Mouse (Mus musculus) myocyte (in vitro differentiated cells): ENCODE results near the gene Apmap. TPM values are rescaled to one million over a fixed set of nuclear protein-coding genes. Genes with fewer than 3 reads are reported as not detected.

Source experiments
- H3K27me3 ChIP-seq: one replicate; pipeline ENCODE4 v1.6.1; 2011; ENCODE audit not compliant: control insufficient read depth, insufficient read depth, insufficient read length
- H3K36me3 ChIP-seq: one replicate; pipeline ENCODE4 v1.6.1; 2011; ENCODE audit not compliant: control insufficient read depth, insufficient read depth
- H3K4me2 ChIP-seq: one replicate; pipeline ENCODE4 v1.6.1; 2011; ENCODE audit warnings: low read depth, control low read depth
- H3K4me3 ChIP-seq: one replicate; pipeline ENCODE4 v1.5.1; 2011; ENCODE audit warnings: mild to moderate bottlenecking, control low read depth, moderate library complexity
- H3K79me2 ChIP-seq: one replicate; pipeline ENCODE4 v1.6.1; 2011; ENCODE audit not compliant: control insufficient read depth, insufficient read depth
- H3ac ChIP-seq: one replicate; pipeline ENCODE4 v1.6.1; 2011; ENCODE audit not compliant: control insufficient read depth, insufficient read length
- CEBPB ChIP-seq: IDR thresholded peaks from 2 replicates; pipeline ENCODE4 v1.6.1; 2011; ENCODE audit warnings: mild to moderate bottlenecking, moderate library complexity; ENCODE audit not compliant: poor library complexity, insufficient read depth, severe bottlenecking
- E2F4 ChIP-seq: IDR thresholded peaks from one replicate; pipeline ENCODE4 v1.6.1; 2011; ENCODE audit warnings: mild to moderate bottlenecking, control low read depth, moderate library complexity; ENCODE audit not compliant: insufficient read depth
- MAX ChIP-seq: IDR thresholded peaks from one replicate; pipeline ENCODE4 v1.6.1; 2011; ENCODE audit warnings: low read depth, mild to moderate bottlenecking, control low read depth
- MYOD1 ChIP-seq, 3 experiments: IDR thresholded peaks; one replicate each; pipeline ENCODE4 v1.6.1; 2011; ENCODE audit warnings: control low read depth in 2 of 3, low read depth in 2 of 3, mild to moderate bottlenecking in 2 of 3, moderate library complexity in 1 of 3; ENCODE audit not compliant: insufficient read length in 2 of 3, control insufficient read depth in 1 of 3
- MYOG ChIP-seq, 3 experiments: IDR thresholded peaks; one replicate each; pipeline ENCODE4 v1.6.1; 2011; ENCODE audit warnings: control low read depth in 2 of 3, low read depth in 2 of 3, mild to moderate bottlenecking in 2 of 3; ENCODE audit not compliant: insufficient read length in 2 of 3, control insufficient read depth in 1 of 3, insufficient read depth in 1 of 3
- POLR2A ChIP-seq: IDR thresholded peaks from one replicate; pipeline ENCODE4 v1.6.1; 2011; ENCODE audit warnings: low read depth, mild to moderate bottlenecking, control low read depth, moderate library complexity; ENCODE audit not compliant: insufficient read length
- POLR2AphosphoS2 ChIP-seq: IDR thresholded peaks from one replicate; pipeline ENCODE4 v1.6.1; 2011; ENCODE audit warnings: low read depth, control low read depth; ENCODE audit not compliant: insufficient read length
- REST ChIP-seq: IDR thresholded peaks from one replicate; pipeline ENCODE4 v1.6.1; 2011; ENCODE audit warnings: mild to moderate bottlenecking, control low read depth, moderate library complexity; ENCODE audit not compliant: insufficient read depth, insufficient read length
- SRF ChIP-seq: IDR thresholded peaks from one replicate; pipeline ENCODE4 v1.6.1; 2011; ENCODE audit warnings: low read depth; ENCODE audit not compliant: control insufficient read depth, insufficient read length
- TCF12 ChIP-seq: IDR thresholded peaks from one replicate; pipeline ENCODE4 v1.6.1; 2011; ENCODE audit warnings: mild to moderate bottlenecking, control low read depth; ENCODE audit not compliant: poor library complexity, insufficient read depth, severe bottlenecking
- TCF3 ChIP-seq: IDR thresholded peaks from one replicate; pipeline ENCODE4 v1.6.1; 2011; ENCODE audit warnings: low read depth, control low read depth; ENCODE audit not compliant: insufficient read length
- USF1 ChIP-seq: IDR thresholded peaks from one replicate; pipeline ENCODE4 v1.6.1; 2011; ENCODE audit warnings: low read depth, mild to moderate bottlenecking, control low read depth, moderate library complexity
- polyA plus RNA-seq: library from polyadenylated mRNA; unstranded; fragments of >200 nt; fragmentation: generic; extraction: Trizol; gene quantifications from one replicate; pipeline ENCODE4 v1.2.1, GENCODE M21; 2012; ENCODE audit warnings: missing spikeins

Apmap gene
- polyA plus RNA-seq, 1 experiment = 31.4 TPM

DNA sequence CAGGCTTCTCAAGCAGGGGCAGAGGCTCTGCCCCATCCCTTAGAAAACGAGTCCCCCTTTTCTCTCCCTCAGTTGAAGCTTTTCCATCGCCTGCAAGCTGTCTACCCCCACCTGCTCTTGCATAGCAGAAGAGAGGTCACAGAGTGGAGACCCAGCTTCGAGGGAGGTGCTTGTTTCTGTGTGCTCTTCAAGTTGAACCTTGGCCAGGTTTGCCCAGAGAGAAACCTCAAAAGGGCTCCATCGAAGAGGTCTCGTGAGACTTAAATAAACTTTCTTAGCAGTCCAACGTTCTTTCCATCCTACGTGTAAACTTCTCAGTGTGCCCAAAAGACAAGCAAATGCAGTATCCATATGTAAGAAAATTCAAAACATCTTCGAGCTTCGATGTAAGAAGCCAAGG lies 43.0 kb upstream of the Apmap start:
- Histone ChIP-seq H3K27me3 (peaks cover 5% of the 10 kb centered on the region), H3ac (no peak overlapping the region), H3K36me3 (no peaks in the 10 kb centered on the region), H3K4me2 (no peak overlapping the region), H3K4me3 (no peak overlapping the region), H3K79me2 (no peaks in the 10 kb centered on the region)
- TF ChIP-seq TCF3 = no peak
- no peak for TF ChIP-seq MYOG (IDR thresholded peaks at IDR 0.05; ENCODE audit: control insufficient read depth in 1 of 3, insufficient read depth in 1 of 3, insufficient read length in 2 of 3, low read depth in 2 of 3)
- no peak for TF ChIP-seq MYOD1 (IDR thresholded peaks at IDR 0.05; ENCODE audit: control insufficient read depth in 1 of 3, insufficient read length in 2 of 3, low read depth in 2 of 3)
- no peak for TF ChIP-seq TCF12
- no peak for TF ChIP-seq E2F4
- no peak for TF ChIP-seq MAX
- TF ChIP-seq CEBPB = no peak
- no peak for TF ChIP-seq SRF
- no peak for TF ChIP-seq POLR2AphosphoS2
- no peak for TF ChIP-seq POLR2A
- no peak for TF ChIP-seq USF1
- TF ChIP-seq REST = no peak

DNA sequence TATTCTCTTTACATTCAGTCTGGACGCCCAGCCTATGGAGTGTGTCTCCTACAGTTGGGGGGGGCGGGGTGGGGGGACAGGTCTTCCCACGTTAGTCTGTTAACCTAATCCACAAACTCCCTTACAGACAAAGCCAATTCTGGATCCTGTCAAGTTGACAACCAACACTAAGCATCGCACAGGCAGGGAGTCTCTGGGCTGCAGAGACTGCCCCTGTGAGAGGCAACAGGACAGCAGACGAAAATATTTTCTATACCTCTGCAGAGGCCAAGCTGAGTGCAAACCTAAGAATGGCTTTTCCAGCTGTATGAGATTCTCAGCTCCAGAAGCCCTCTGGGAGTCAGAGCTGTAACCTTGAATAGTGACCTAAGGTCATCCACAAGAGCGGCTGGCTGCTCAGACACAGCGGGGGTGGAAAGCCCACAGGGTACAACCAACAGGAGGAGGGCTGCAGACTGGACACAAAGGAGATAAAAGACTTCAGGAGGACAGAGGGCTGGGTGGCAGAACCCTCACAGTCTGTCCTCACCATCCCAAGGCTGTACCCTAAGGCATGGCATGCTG lies 42.2 kb upstream of the Apmap start:
- Histone ChIP-seq H3K79me2 (no peaks in the 10 kb centered on the region), H3K4me3 (no peak overlapping the region), H3ac (no peak overlapping the region), H3K4me2 (no peak overlapping the region), H3K27me3 (peaks cover 5% of the 10 kb centered on the region), H3K36me3 (no peaks in the 10 kb centered on the region)
- TF ChIP-seq MAX (no peak), POLR2A (no peak), MYOG (IDR thresholded peaks at IDR 0.05; ENCODE audit: control insufficient read depth in 1 of 3, insufficient read depth in 1 of 3, insufficient read length in 2 of 3, low read depth in 2 of 3) (no peak), E2F4 (no peak), POLR2AphosphoS2 (no peak), MYOD1 (IDR thresholded peaks at IDR 0.05; ENCODE audit: control insufficient read depth in 1 of 3, insufficient read length in 2 of 3, low read depth in 2 of 3) (no peak), CEBPB (no peak)

DNA sequence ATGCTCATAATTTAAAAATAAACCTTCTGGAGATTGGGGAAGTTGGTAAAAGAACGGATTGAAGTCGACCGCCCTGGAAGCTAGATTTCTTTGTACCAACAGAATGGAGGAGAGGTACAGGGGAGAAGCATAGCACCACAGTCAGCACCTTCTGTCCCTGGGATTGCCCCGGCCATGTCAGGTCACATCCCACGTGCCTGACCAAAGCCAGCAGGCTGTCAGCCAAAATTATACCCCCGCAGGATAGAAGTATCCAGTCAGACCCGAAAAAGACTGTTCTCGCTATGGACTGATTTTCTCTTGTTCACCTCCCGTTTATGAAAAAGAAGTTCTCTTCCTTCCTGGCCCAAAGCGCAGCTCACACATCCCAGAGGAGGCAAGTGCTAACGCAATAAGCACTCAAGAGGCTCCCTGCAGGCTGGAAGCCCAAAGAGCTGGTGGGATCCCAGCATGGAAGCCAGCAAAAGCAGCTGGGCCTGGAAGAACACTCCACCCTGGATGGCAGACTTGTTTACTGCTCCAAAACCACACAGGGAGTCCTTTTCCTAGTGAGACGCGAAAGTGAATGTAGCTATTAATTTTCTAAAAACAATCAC lies 40.0 kb upstream of the Apmap start:
- Histone ChIP-seq H3K79me2 (no peaks in the 10 kb centered on the region), H3K4me3 (no peak overlapping the region), H3K27me3 (peaks cover 5% of the 10 kb centered on the region), H3K4me2 (no peak overlapping the region), H3ac (no peak overlapping the region), H3K36me3 (no peaks in the 10 kb centered on the region)
- no peak for TF ChIP-seq CEBPB
- TF ChIP-seq REST = no peak
- TF ChIP-seq MYOG (IDR thresholded peaks at IDR 0.05; ENCODE audit: control insufficient read depth in 1 of 3, insufficient read depth in 1 of 3, insufficient read length in 2 of 3, low read depth in 2 of 3) = no peak
- no peak for TF ChIP-seq E2F4
- TF ChIP-seq POLR2AphosphoS2 = no peak
- TF ChIP-seq TCF12 = no peak
- TF ChIP-seq TCF3 = no peak

DNA sequence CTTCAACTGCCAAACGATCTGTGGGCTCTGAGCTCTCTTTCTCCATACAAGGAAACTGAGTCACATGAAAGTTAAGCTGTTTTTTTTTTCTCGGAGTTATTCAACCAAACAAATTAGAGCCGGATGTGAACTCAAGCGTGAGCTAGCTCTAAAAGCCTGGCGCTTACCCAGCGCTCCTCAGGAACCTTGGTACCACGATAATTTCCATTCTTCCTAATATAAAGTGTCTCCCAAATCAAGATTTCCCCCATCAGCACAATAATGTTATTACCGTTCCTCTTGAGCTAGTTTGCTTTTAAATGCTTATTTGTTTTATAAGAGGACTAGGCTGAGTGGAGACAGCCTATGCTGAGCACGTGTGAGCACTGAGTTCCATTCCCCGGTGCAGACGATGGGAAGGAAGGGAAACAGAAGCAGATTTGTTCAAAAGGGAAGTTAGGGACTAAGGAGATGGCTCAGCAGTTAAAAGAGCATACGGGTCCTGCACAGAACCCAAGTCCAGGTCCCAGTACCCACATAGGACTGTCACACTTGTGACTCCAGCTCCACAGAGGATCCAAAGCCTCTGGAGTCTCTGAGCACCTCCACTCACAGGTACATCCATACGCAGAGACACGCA lies 39.4 kb upstream of the Apmap start:
- H3ac ChIP-seq = no peak overlapping the region
- H3K27me3 ChIP-seq = peaks cover 5% of the 10 kb centered on the region
- TF ChIP-seq TCF3 (no peak), E2F4 (no peak), MYOD1 (IDR thresholded peaks at IDR 0.05; ENCODE audit: control insufficient read depth in 1 of 3, insufficient read length in 2 of 3, low read depth in 2 of 3) (no peak), SRF (no peak), MAX (no peak), USF1 (no peak), CEBPB (no peak), TCF12 (no peak), REST (no peak), POLR2AphosphoS2 (no peak)
- H3K4me3 ChIP-seq = no peak overlapping the region
- no peaks in the 10 kb centered on the region for H3K36me3 ChIP-seq
- no peak overlapping the region for H3K4me2 ChIP-seq
- H3K79me2 ChIP-seq = no peaks in the 10 kb centered on the region
